Mouse (Mus musculus) kidney, adult 9 months (tissue): ENCODE data around the gene Olfr1093.

ENCODE experiments used
- DNase-seq: peaks from one replicate; pipeline ENCODE4 v3.0.0; 2022

The Olfr1093 gene

GRCm38 (mm10) chr2:86782179-86782578 is at the start of gene Olfr1093:
Gene Olfr1093, plus strand, starts transcription at chr2:86782479.
- no peak for DNase-seq

GRCm38 (mm10) chr2:86733601-86734000 is 48.7 kb upstream of the Olfr1093 start, which contains the start of gene Olfr1089:
Gene Olfr1089, minus strand, starts transcription at chr2:86733701.
- DNase-seq, result no peak

GRCm38 (mm10) chr2:86758893-86759292 is 23.4 kb upstream of the Olfr1093 start, which contains the start of gene Olfr1090:
Gene Olfr1090, minus strand, starts transcription at chr2:86758993.
- DNase-seq, result no peak

GRCm38 (mm10) chr2:86761050-86761449 is 21.2 kb upstream of the Olfr1093 start:
- no peak for DNase-seq

GRCm38 (mm10) chr2:86809918-86810317 is 27.6 kb downstream of the Olfr1093 start, which contains the start of gene Olfr141:
Gene Olfr141, minus strand, starts transcription at chr2:86810018.
- no peak for DNase-seq

- DNase-seq, result no peak
Measured at GRCm38 (mm10) chr2:86824363-86824762, 42.1 kb downstream of the Olfr1093 start, which contains the start of gene Olfr1094. Gene Olfr1094, plus strand, starts transcription at chr2:86824663.
